Mouse (Mus musculus): Measurements from ENCODE around the gene Cisd3. TPM values are rescaled to one million over a fixed set of nuclear protein-coding genes. Genes with fewer than 3 reads are reported as not detected.
"Not testable (repeated sequence)": the region's sequence is repeated elsewhere in the genome, so short reads cannot be mapped to it uniquely, and the experiment has no call there.

Cisd3 gene
- polyA plus RNA-seq, 1 experiment: 149 TPM

GRCm38 (mm10) chr11:97654210-97654609, 31.4 kb upstream of the Cisd3 start:
- H3K4me3 ChIP-seq (ENCODE audit: insufficient read depth, low read depth, low read length): no peak overlapping the region
- no peak overlapping the region for H3K27ac ChIP-seq (ENCODE audit: insufficient read depth, low read depth, low read length)
- H3K36me3 ChIP-seq (ENCODE audit: control insufficient read depth, insufficient read depth, low read length): no peaks in the 10 kb centered on the region
- WGBS: 93% methylated on average over 2 of the region's 2 CpGs
- peaks cover 7% of the 10 kb centered on the region for H3K4me1 ChIP-seq (ENCODE audit: control insufficient read depth, insufficient read depth, low read length)
- no peaks in the 10 kb centered on the region for H3K27me3 ChIP-seq (replicated peaks; ENCODE audit: control insufficient read depth, insufficient read depth, low read length)
- no peak for DNase-seq
- no peak for TF ChIP-seq CTCF (conservative IDR thresholded peaks at IDR 0.05; ENCODE audit: insufficient read depth, insufficient read length, low read depth, low read length)
- no peak for TF ChIP-seq POLR2A (IDR thresholded peaks at IDR 0.05; ENCODE audit: low read depth, low read length)

- TF ChIP-seq CTCF (conservative IDR thresholded peaks at IDR 0.05; ENCODE audit: insufficient read depth, insufficient read length, low read depth, low read length) (no peak), POLR2A (IDR thresholded peaks at IDR 0.05; ENCODE audit: low read depth, low read length) (no peak)
- DNase-seq: no peak
Observed at GRCm38 (mm10) chr11:97656269-97656971, 29.2 kb upstream of the Cisd3 start.

GRCm38 (mm10) chr11:97657184-97657945, 28.3 kb upstream of the Cisd3 start:
- H3K4me3 ChIP-seq (ENCODE audit: insufficient read depth, low read depth, low read length): no peak overlapping the region
- H3K36me3 ChIP-seq (ENCODE audit: control insufficient read depth, insufficient read depth, low read length): no peaks in the 10 kb centered on the region
- 60% methylated on average over 3 of the region's 6 CpGs for WGBS
- peaks cover 13% of the 10 kb centered on the region for H3K4me1 ChIP-seq (ENCODE audit: control insufficient read depth, insufficient read depth, low read length)
- TF ChIP-seq CTCF (conservative IDR thresholded peaks at IDR 0.05; ENCODE audit: insufficient read depth, insufficient read length, low read depth, low read length) (no peak), POLR2A (IDR thresholded peaks at IDR 0.05; ENCODE audit: low read depth, low read length) (no peak)
- DNase-seq: peak; percentile 30
- no peaks in the 10 kb centered on the region for H3K27me3 ChIP-seq (replicated peaks; ENCODE audit: control insufficient read depth, insufficient read depth, low read length)
- H3K27ac ChIP-seq (ENCODE audit: insufficient read depth, low read depth, low read length): no peak overlapping the region

More at GRCm38 (mm10) chr11:97656269-97656971, 29.2 kb upstream of the Cisd3 start:
- H3K4me3 ChIP-seq (ENCODE audit: insufficient read depth, low read depth, low read length): no peak overlapping the region
- H3K27ac ChIP-seq (ENCODE audit: insufficient read depth, low read depth, low read length): no peak overlapping the region
- H3K27me3 ChIP-seq (replicated peaks; ENCODE audit: control insufficient read depth, insufficient read depth, low read length): no peaks in the 10 kb centered on the region
- WGBS: 84% methylated on average over 14 of the region's 14 CpGs
- no peaks in the 10 kb centered on the region for H3K36me3 ChIP-seq (ENCODE audit: control insufficient read depth, insufficient read depth, low read length)
- H3K4me1 ChIP-seq (ENCODE audit: control insufficient read depth, insufficient read depth, low read length): peaks cover 13% of the 10 kb centered on the region

- not testable (repeated sequence) for H3K27me3 ChIP-seq (replicated peaks; ENCODE audit: control insufficient read depth, insufficient read depth, low read length); H3K4me3 ChIP-seq (ENCODE audit: insufficient read depth, low read depth, low read length); H3K36me3 ChIP-seq (ENCODE audit: control insufficient read depth, insufficient read depth, low read length); H3K27ac ChIP-seq (ENCODE audit: insufficient read depth, low read depth, low read length); DNase-seq
- H3K4me1 ChIP-seq (ENCODE audit: control insufficient read depth, insufficient read depth, low read length): peaks cover 13% of the 10 kb centered on the region
- 86% methylated on average over 6 of the region's 6 CpGs for WGBS
Observed at GRCm38 (mm10) chr11:97657967-97658366, 27.7 kb upstream of the Cisd3 start.

- no peaks in the 10 kb centered on the region for H3K27me3 ChIP-seq (replicated peaks; ENCODE audit: control insufficient read depth, insufficient read depth, low read length)
- peak overlapping the region; percentile 9 for H3K4me3 ChIP-seq (ENCODE audit: insufficient read depth, low read depth, low read length)
- H3K36me3 ChIP-seq (ENCODE audit: control insufficient read depth, insufficient read depth, low read length): no peaks in the 10 kb centered on the region
- H3K27ac ChIP-seq (ENCODE audit: insufficient read depth, low read depth, low read length): no peak overlapping the region
- peaks cover 13% of the 10 kb centered on the region for H3K4me1 ChIP-seq (ENCODE audit: control insufficient read depth, insufficient read depth, low read length)
- peak; percentile 47 for DNase-seq
- TF ChIP-seq CTCF (conservative IDR thresholded peaks at IDR 0.05; ENCODE audit: insufficient read depth, insufficient read length, low read depth, low read length) (no peak), POLR2A (IDR thresholded peaks at IDR 0.05; ENCODE audit: low read depth, low read length) (no peak)
- WGBS: 51% methylated on average over 11 of the region's 11 CpGs
Observed at GRCm38 (mm10) chr11:97658751-97659266, 26.8 kb upstream of the Cisd3 start.

- 4% methylated on average over 13 of the region's 13 CpGs for WGBS
- peak; percentile 40 for DNase-seq
Observed at GRCm38 (mm10) chr11:97659267-97659989, 26.2 kb upstream of the Cisd3 start.

More at GRCm38 (mm10) chr11:97659267-97659989, 26.2 kb upstream of the Cisd3 start:
- Histone ChIP-seq H3K4me1 (ENCODE audit: control insufficient read depth, insufficient read depth, low read length) (peaks cover 13% of the 10 kb centered on the region), H3K36me3 (ENCODE audit: control insufficient read depth, insufficient read depth, low read length) (no peaks in the 10 kb centered on the region), H3K27ac (ENCODE audit: insufficient read depth, low read depth, low read length) (peak overlapping the region; percentile 93), H3K27me3 (replicated peaks; ENCODE audit: control insufficient read depth, insufficient read depth, low read length) (no peaks in the 10 kb centered on the region), H3K4me3 (ENCODE audit: insufficient read depth, low read depth, low read length) (peak overlapping the region; percentile 92)
- no peak for TF ChIP-seq POLR2A (IDR thresholded peaks at IDR 0.05; ENCODE audit: low read depth, low read length)
- TF ChIP-seq CTCF (conservative IDR thresholded peaks at IDR 0.05; ENCODE audit: insufficient read depth, insufficient read length, low read depth, low read length): no peak

Data from kidney, adult 2 months (tissue).